Mouse (Mus musculus): Measurements from ENCODE around the gene Galns. TPM values are rescaled to one million over a fixed set of nuclear protein-coding genes. Genes with fewer than 3 reads are reported as not detected.

Gene Galns
- total and polyA plus RNA-seq, 3 experiments, result 16.4 to 25.6 (median 25.6) TPM

DNA sequence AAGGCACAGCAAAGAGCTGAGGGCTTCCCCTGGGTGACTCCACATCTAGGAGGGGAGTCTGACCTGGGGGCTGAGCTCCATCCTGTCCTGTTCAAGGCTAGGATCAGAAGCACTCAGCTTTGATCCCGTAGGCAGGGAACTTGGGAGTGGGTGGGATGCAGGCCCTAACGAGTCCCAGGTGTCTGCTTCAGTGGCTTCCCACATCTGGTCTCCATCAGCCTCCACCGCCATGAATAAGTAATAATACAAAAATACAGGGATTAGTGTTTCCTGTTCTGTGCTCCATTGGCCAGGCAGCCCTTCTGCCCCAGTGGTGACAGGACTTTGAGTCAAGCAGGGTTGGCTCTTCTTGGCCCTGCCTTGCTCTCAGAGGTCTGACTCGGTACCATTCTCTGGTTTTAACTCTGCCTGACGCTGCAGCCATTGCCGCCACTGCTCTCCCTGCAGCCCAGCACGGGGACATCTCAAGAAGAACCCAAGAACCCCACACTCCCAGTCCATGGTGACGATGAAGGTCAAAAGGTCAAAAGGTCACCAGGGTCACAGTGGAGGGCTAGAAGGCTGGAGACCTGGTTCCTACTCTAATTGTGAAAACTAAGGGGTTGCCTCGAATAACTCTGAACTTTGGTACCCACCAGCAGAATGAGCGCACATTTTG is 47.0 kb upstream of the Galns start:
- in situ Hi-C loops (cut with MboI; ENCODE audit: low pct_ligation_motif_present, low pct_unique_long_range_greater_than_20kb, low sequenced_read_pairs), result no loop called here
- Histone ChIP-seq H3K27ac (ENCODE audit: insufficient read depth, low read depth) (no peak overlapping the region), H3K9ac (ENCODE audit: insufficient read depth, low read depth) (no peak overlapping the region), H3K9me3 (replicated peaks; ENCODE audit: low read length) (no peaks in the 10 kb centered on the region), H3K4me3 (replicated peaks in 1 of 3; ENCODE audit: low read depth in 2 of 3, low read length in 2 of 3, poor library complexity in 1 of 3) (no peak overlapping the region), H3K79me2 (replicated peaks; ENCODE audit: control insufficient read depth, extremely low read depth, insufficient read depth, poor library complexity, severe bottlenecking) (no peaks in the 10 kb centered on the region), H3K4me1 (ENCODE audit: control insufficient read depth in 1 of 2, insufficient read depth in 2 of 2) (peaks cover 11 to 38% of the 10 kb centered on the region in 2 experiments), H3K27me3 (replicated peaks) (no peaks in the 10 kb centered on the region), H3K4me2 (ENCODE audit: insufficient read depth, low read depth, poor library complexity, severe bottlenecking) (no peak overlapping the region), H3K36me3 (replicated peaks in 1 of 2; ENCODE audit: control insufficient read depth in 1 of 2, insufficient read depth in 1 of 2, low read length in 1 of 2) (peaks cover 16 to 99% of the 10 kb centered on the region in 2 experiments)
- dilution Hi-C loops (cut with MboI; ENCODE audit: extremely low pct_ligation_motif_present, extremely low pct_unique_long_range_greater_than_20kb, low sequenced_read_pairs), result no loop called here
- TF ChIP-seq MYC (IDR thresholded peaks at IDR 0.05; ENCODE audit: low read depth, low read length) (no peak), E2F4 (IDR thresholded peaks at IDR 0.05; ENCODE audit: insufficient replicate concordance, low read depth, low read length) (no peak), SMC3 (IDR thresholded peaks at IDR 0.05; ENCODE audit: low read depth, low read length) (no peak), JUN (IDR thresholded peaks at IDR 0.05; ENCODE audit: insufficient read depth, low read depth, low read length) (no peak), UBTF (IDR thresholded peaks at IDR 0.05; ENCODE audit: low read depth, low read length) (no peak), ZMIZ1 (IDR thresholded peaks at IDR 0.05; ENCODE audit: low read depth, low read length) (no peak), MEF2A (IDR thresholded peaks at IDR 0.05; ENCODE audit: borderline replicate concordance, low read depth, low read length) (no peak), EP300 (IDR thresholded peaks at IDR 0.05; ENCODE audit: low read length) (no peak), MAX (IDR thresholded peaks at IDR 0.05; ENCODE audit: low read length) (no peak), CTCF (conservative IDR thresholded peaks at IDR 0.05 in 1 of 2, IDR thresholded peaks at IDR 0.05 in 1 of 2; ENCODE audit: low read depth in 2 of 2, low read length in 2 of 2) (no peak)
- no peak for DNase-seq (ENCODE audit: extremely low read depth)

DNA sequence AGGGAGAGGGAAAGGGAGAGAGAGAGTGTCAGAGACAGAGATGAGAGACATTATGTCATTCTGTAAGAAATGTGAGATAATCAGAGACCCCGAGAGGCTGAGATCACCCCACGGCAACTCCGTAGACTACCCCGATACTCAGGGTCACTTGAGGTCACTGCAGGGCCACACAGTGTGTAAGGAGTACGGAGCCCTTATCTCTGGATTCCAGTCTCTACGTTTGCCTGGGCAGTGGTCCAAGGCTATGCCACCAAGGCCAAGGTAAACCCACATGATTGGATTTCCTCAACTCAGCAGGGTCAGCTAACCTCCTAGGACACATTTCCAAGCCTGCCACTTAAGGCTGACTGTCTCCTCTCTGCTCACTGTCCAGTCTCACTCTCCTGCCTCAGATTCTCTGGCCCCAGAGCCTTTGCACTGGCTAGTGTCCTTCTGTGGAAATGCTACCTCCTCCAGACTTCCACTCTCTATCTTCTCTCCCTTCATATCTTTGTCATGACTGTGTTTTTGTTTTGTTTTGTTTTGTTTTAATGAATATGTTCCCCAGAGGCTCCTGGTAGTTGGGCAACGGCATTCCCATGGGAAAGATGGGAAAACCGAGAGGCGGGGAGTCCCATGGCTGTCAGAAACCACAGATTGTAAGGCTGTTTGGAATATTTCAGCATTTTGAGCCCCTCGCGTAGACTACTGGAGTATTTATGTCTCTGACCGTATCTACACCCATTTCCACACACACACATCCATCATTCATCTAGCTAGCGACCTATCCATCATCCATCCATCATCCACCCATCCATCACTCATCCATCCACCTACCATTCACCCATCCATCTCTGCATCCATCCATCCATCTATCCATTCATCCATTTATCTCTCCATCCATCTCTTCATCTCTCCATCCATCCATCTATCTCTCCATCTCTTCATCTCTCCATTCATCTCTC is 45.1 kb upstream of the Galns start:
- H3K36me3 ChIP-seq (replicated peaks in 1 of 2; ENCODE audit: control insufficient read depth in 1 of 2, insufficient read depth in 1 of 2, low read length in 1 of 2), result peaks cover 17 to 99% of the 10 kb centered on the region in 2 experiments
- dilution Hi-C loops (cut with MboI; ENCODE audit: extremely low pct_ligation_motif_present, extremely low pct_unique_long_range_greater_than_20kb, low sequenced_read_pairs) (no loop called here), in situ Hi-C loops (cut with MboI; ENCODE audit: low pct_ligation_motif_present, low pct_unique_long_range_greater_than_20kb, low sequenced_read_pairs) (no loop called here)
- no peak overlapping the region for H3K9ac ChIP-seq (ENCODE audit: insufficient read depth, low read depth)
- no peaks in the 10 kb centered on the region for H3K9me3 ChIP-seq (replicated peaks; ENCODE audit: low read length)
- peaks cover 14 to 51% of the 10 kb centered on the region in 2 experiments for H3K4me1 ChIP-seq (ENCODE audit: control insufficient read depth in 1 of 2, insufficient read depth in 2 of 2)
- H3K27me3 ChIP-seq (replicated peaks), result no peaks in the 10 kb centered on the region
- TF ChIP-seq CHD2 (IDR thresholded peaks at IDR 0.05; ENCODE audit: low read length) (no peak), ZC3H11A (IDR thresholded peaks at IDR 0.05; ENCODE audit: low read depth, low read length) (no peak), POLR2AphosphoS2 (IDR thresholded peaks at IDR 0.05; ENCODE audit: low read depth, low read length) (no peak), RAD21 (IDR thresholded peaks at IDR 0.05; ENCODE audit: low read depth, low read length) (no peak), JUND (conservative IDR thresholded peaks at IDR 0.05; ENCODE audit: low read depth, low read length) (no peak), GABPA (IDR thresholded peaks at IDR 0.05; ENCODE audit: insufficient replicate concordance, low read depth, low read length) (no peak), UBTF (IDR thresholded peaks at IDR 0.05; ENCODE audit: low read depth, low read length) (no peak), JUN (IDR thresholded peaks at IDR 0.05; ENCODE audit: insufficient read depth, low read depth, low read length) (no peak), USF2 (conservative IDR thresholded peaks at IDR 0.05; ENCODE audit: low read depth, low read length) (no peak), EP300 (IDR thresholded peaks at IDR 0.05; ENCODE audit: low read length) (no peak), ZNF384 (IDR thresholded peaks at IDR 0.05; ENCODE audit: low read depth, low read length) (no peak), MEF2A (IDR thresholded peaks at IDR 0.05; ENCODE audit: borderline replicate concordance, low read depth, low read length) (no peak), NELFE (IDR thresholded peaks at IDR 0.05; ENCODE audit: low read depth, low read length) (no peak), CTCF (conservative IDR thresholded peaks at IDR 0.05 in 1 of 2, IDR thresholded peaks at IDR 0.05 in 1 of 2; ENCODE audit: low read depth in 2 of 2, low read length in 2 of 2) (no peak), NRF1 (IDR thresholded peaks at IDR 0.05; ENCODE audit: low read depth, low read length) (no peak), TCF12 (IDR thresholded peaks at IDR 0.05; ENCODE audit: low read depth, low read length) (no peak), BHLHE40 (IDR thresholded peaks at IDR 0.05; ENCODE audit: low read depth, low read length) (no peak), KAT2A (IDR thresholded peaks at IDR 0.05; ENCODE audit: insufficient replicate concordance, low read length) (no peak), MAFK (IDR thresholded peaks at IDR 0.05; ENCODE audit: insufficient replicate concordance, low read length) (no peak), ELF1 (IDR thresholded peaks at IDR 0.05; ENCODE audit: low read depth, low read length) (no peak)
- H3K4me2 ChIP-seq (ENCODE audit: insufficient read depth, low read depth, poor library complexity, severe bottlenecking), result no peak overlapping the region
- H3K4me3 ChIP-seq (replicated peaks in 1 of 3; ENCODE audit: low read depth in 2 of 3, low read length in 2 of 3, poor library complexity in 1 of 3), result no peak overlapping the region
- H3K79me2 ChIP-seq (replicated peaks; ENCODE audit: control insufficient read depth, extremely low read depth, insufficient read depth, poor library complexity, severe bottlenecking), result no peaks in the 10 kb centered on the region; the same call in 1 of the 2 replicates
- DNase-seq (ENCODE audit: extremely low read depth), result no peak
- H3K27ac ChIP-seq (ENCODE audit: insufficient read depth, low read depth), result no peak overlapping the region
